Mouse (Mus musculus): ENCODE measurements around the gene Slc1a4. TPM values are rescaled to one million over a fixed set of nuclear protein-coding genes. Genes with fewer than 3 reads are reported as not detected.

Gene Slc1a4
- total RNA-seq (2021), result 1 to 10 TPM; 7.4 to 8.5 TPM
- long read RNA-seq, experiment 1, transcript Slc1a4-202 (8 exons, 3,926 nt), result major isoform, 7 of 9 reads
- long read RNA-seq, experiment 1, partial matches to known transcripts, result 1 of 9 reads
- long read RNA-seq, experiment 1, other reads (novel, unspliced or antisense), result 1 of 9 reads
- long read RNA-seq, experiment 2, transcript Slc1a4-202 (8 exons, 3,926 nt), result major isoform, 10 of 12 reads
- long read RNA-seq, experiment 2, partial matches to known transcripts, result 2 of 12 reads
- long read RNA-seq, experiment 2, other reads (novel, unspliced or antisense), result 0 of 12 reads

GRCm38 (mm10) chr11:20332561-20333514 lies at the start of gene Slc1a4:
TSS of gene Slc1a4 (minus strand) at chr11:20332713.
- peak; percentile 69 to 90 for DNase-seq (ENCODE audit: low spot score in 2 of 2)

GRCm38 (mm10) chr11:20380106-20380505 lies 47.6 kb upstream of the Slc1a4 start:
- DNase-seq (ENCODE audit: low spot score in 2 of 2), result no peak

- no peak for DNase-seq (ENCODE audit: low spot score in 2 of 2)
Measured at GRCm38 (mm10) chr11:20376642-20377041, 44.1 kb upstream of the Slc1a4 start.

GRCm38 (mm10) chr11:20372616-20373211 lies 40.2 kb upstream of the Slc1a4 start:
- DNase-seq (ENCODE audit: low spot score in 2 of 2), result no peak

GRCm38 (mm10) chr11:20370486-20370885 lies 38.0 kb upstream of the Slc1a4 start:
- no peak for DNase-seq (ENCODE audit: low spot score in 2 of 2)

- no peak for DNase-seq (ENCODE audit: low spot score in 2 of 2)
Measured at GRCm38 (mm10) chr11:20366456-20366855, 33.9 kb upstream of the Slc1a4 start.

- DNase-seq (ENCODE audit: low spot score in 2 of 2), result no peak
Measured at GRCm38 (mm10) chr11:20361354-20361753, 28.8 kb upstream of the Slc1a4 start.

GRCm38 (mm10) chr11:20357684-20358447 lies 25.4 kb upstream of the Slc1a4 start:
- no peak for DNase-seq (ENCODE audit: low spot score in 2 of 2)

- DNase-seq (ENCODE audit: low spot score in 2 of 2), result no peak
Measured at GRCm38 (mm10) chr11:20348466-20348865, 16.0 kb upstream of the Slc1a4 start.

GRCm38 (mm10) chr11:20347548-20347947 lies 15.0 kb upstream of the Slc1a4 start:
- peak; percentile 22 to 27 for DNase-seq (ENCODE audit: low spot score in 2 of 2)

- DNase-seq (ENCODE audit: low spot score in 2 of 2), result no peak
Measured at GRCm38 (mm10) chr11:20346369-20346768, 13.9 kb upstream of the Slc1a4 start.

- DNase-seq (ENCODE audit: low spot score in 2 of 2), result no peak
Measured at GRCm38 (mm10) chr11:20343952-20344351, 11.4 kb upstream of the Slc1a4 start.

GRCm38 (mm10) chr11:20341598-20341997 lies 9.1 kb upstream of the Slc1a4 start:
- no peak for DNase-seq (ENCODE audit: low spot score in 2 of 2)

GRCm38 (mm10) chr11:20338703-20339102 lies 6.2 kb upstream of the Slc1a4 start:
- no peak for DNase-seq (ENCODE audit: low spot score in 2 of 2)

GRCm38 (mm10) chr11:20334301-20334700 lies 1.8 kb upstream of the Slc1a4 start:
- no peak for DNase-seq (ENCODE audit: low spot score in 2 of 2)

- peak; percentile 18 to 35 for DNase-seq (ENCODE audit: low spot score in 2 of 2)
Measured at GRCm38 (mm10) chr11:20331690-20332537, 599 bp downstream of the Slc1a4 start.

- DNase-seq (ENCODE audit: low spot score in 2 of 2), result no peak
Measured at GRCm38 (mm10) chr11:20331027-20331689, 1.4 kb downstream of the Slc1a4 start.

GRCm38 (mm10) chr11:20329711-20330110 lies 2.8 kb downstream of the Slc1a4 start:
- no peak for DNase-seq (ENCODE audit: low spot score in 2 of 2)

GRCm38 (mm10) chr11:20328771-20329170 lies 3.7 kb downstream of the Slc1a4 start:
- no peak for DNase-seq (ENCODE audit: low spot score in 2 of 2)

Measured in gastrocnemius, postnatal 4 days (tissue).